Mouse (Mus musculus) kidney, adult 9 months (tissue): Measurements from ENCODE around the gene Gm21822.
"Not testable (repeated sequence)": the region's sequence is repeated elsewhere in the genome, so short reads cannot be mapped to it uniquely, and the experiment has no call there.

Experiments used
- DNase-seq: peaks from one replicate; pipeline ENCODE4 v3.0.0; 2022

Gene Gm21822

DNA sequence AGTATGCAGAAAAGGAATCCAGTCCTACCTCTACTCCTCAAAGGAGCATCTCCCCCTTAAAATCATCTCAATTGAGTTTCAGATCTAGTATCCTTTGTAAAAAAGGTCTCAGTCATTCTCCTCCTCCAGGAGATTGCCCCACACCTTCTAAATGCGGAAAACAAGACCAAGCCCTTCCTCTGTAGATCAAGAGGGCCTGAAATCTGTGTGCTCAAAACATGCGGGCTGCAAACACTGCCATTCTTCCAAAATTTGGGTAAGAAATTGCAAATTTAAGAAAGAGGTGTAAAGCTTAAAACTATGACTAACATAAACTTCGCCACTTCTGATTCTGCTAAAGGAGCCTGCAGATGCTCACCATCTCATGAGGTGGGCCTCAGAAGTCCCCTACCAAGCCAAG, at the start of gene Gm21822:
Gene Gm21822 (plus strand): TSS at position 301 of the 400 bp plus-strand sequence.
- DNase-seq, result not testable (repeated sequence)
